Mouse (Mus musculus): ENCODE data around the gene Amigo3.
A peak's percentile ranks its signal among the peaks of the same experiment; 100 is the strongest.

The Amigo3 gene

GRCm38 (mm10) chr9:108052411-108052810, 548 bp upstream of the Amigo3 start:
- no peak for DNase-seq (ENCODE audit: low read depth in 1 of 2, low spot score in 2 of 2)

GRCm38 (mm10) chr9:108053665-108054225, 786 bp downstream of the Amigo3 start:
- DNase-seq (ENCODE audit: low read depth in 1 of 2, low spot score in 2 of 2) = no peak

- no peak for DNase-seq (ENCODE audit: low read depth in 1 of 2, low spot score in 2 of 2)
These were observed 1.5 kb downstream of the Amigo3 start for GRCm38 (mm10) chr9:108054331-108055040.

GRCm38 (mm10) chr9:108055061-108055460, 2.1 kb downstream of the Amigo3 start:
- DNase-seq (ENCODE audit: low read depth in 1 of 2, low spot score in 2 of 2) = no peak

- no peak for DNase-seq (ENCODE audit: low read depth in 1 of 2, low spot score in 2 of 2)
These were observed 2.8 kb downstream of the Amigo3 start for GRCm38 (mm10) chr9:108055661-108056237.

GRCm38 (mm10) chr9:108056361-108057261, 3.7 kb downstream of the Amigo3 start:
- no peak for DNase-seq (ENCODE audit: low read depth in 1 of 2, low spot score in 2 of 2)

GRCm38 (mm10) chr9:108057262-108057562, 4.3 kb downstream of the Amigo3 start:
- no peak for DNase-seq (ENCODE audit: low read depth in 1 of 2, low spot score in 2 of 2)

- DNase-seq (ENCODE audit: low read depth in 1 of 2, low spot score in 2 of 2) = no peak
These were observed 5.3 kb downstream of the Amigo3 start for GRCm38 (mm10) chr9:108058291-108058690.

GRCm38 (mm10) chr9:108062142-108062541, 9.2 kb downstream of the Amigo3 start:
- no peak for DNase-seq (ENCODE audit: low read depth in 1 of 2, low spot score in 2 of 2)

GRCm38 (mm10) chr9:108063361-108063760, 10.4 kb downstream of the Amigo3 start:
- no peak for DNase-seq (ENCODE audit: low read depth in 1 of 2, low spot score in 2 of 2)

- no peak for DNase-seq (ENCODE audit: low read depth in 1 of 2, low spot score in 2 of 2)
These were observed 12.6 kb downstream of the Amigo3 start for GRCm38 (mm10) chr9:108065491-108066011.

GRCm38 (mm10) chr9:108067199-108067598, 14.2 kb downstream of the Amigo3 start:
- DNase-seq (ENCODE audit: low read depth in 1 of 2, low spot score in 2 of 2) = no peak

GRCm38 (mm10) chr9:108067900-108068299, 14.9 kb downstream of the Amigo3 start:
- peak; percentile 58 to 72 for DNase-seq (ENCODE audit: low read depth in 1 of 2, low spot score in 2 of 2)

GRCm38 (mm10) chr9:108069007-108069406, 16.0 kb downstream of the Amigo3 start:
- no peak for DNase-seq (ENCODE audit: low read depth in 1 of 2, low spot score in 2 of 2)

- DNase-seq (ENCODE audit: low read depth in 1 of 2, low spot score in 2 of 2) = no peak
These were observed 16.6 kb downstream of the Amigo3 start for GRCm38 (mm10) chr9:108069529-108069928.

GRCm38 (mm10) chr9:108071801-108072200, 18.8 kb downstream of the Amigo3 start:
- no peak for DNase-seq (ENCODE audit: low read depth in 1 of 2, low spot score in 2 of 2)

GRCm38 (mm10) chr9:108072481-108072924, 19.5 kb downstream of the Amigo3 start:
- no peak for DNase-seq (ENCODE audit: low read depth in 1 of 2, low spot score in 2 of 2)

GRCm38 (mm10) chr9:108073141-108073930, 20.4 kb downstream of the Amigo3 start:
- DNase-seq (ENCODE audit: low read depth in 1 of 2, low spot score in 2 of 2) = no peak

- DNase-seq (ENCODE audit: low read depth in 1 of 2, low spot score in 2 of 2) = no peak
These were observed 27.2 kb downstream of the Amigo3 start, which contains the start of gene Mst1 for GRCm38 (mm10) chr9:108080168-108080567. Gene Mst1 (plus strand): TSS chr9:108080436.

GRCm38 (mm10) chr9:108082549-108082948, 29.6 kb downstream of the Amigo3 start:
- no peak for DNase-seq (ENCODE audit: low read depth in 1 of 2, low spot score in 2 of 2)

All from monocyte, adult 2 months (primary cell).